Mouse (Mus musculus) monocyte, adult 5-6 weeks (primary cell): Measurements from ENCODE around the gene Krtap8-1. TPM values are rescaled to one million over a fixed set of nuclear protein-coding genes. Genes with fewer than 3 reads are reported as not detected.

Experiments
- ATAC-seq: fragments of 153-309, 156-312 bp; replicated peaks from 2 replicates; pipeline ENCODE4 v1.8.0; 2017; ENCODE audit warnings: mild to moderate bottlenecking; ENCODE audit not compliant: low TSS enrichment, insufficient number of reproducible peaks, severe bottlenecking, poor library complexity, low FRiP score
- total RNA-seq: library from RNA; stranded (forward); fragments of 200-1000, 200-491, 200-594 nt; gene quantifications from 3 replicates; pipeline ENCODE4 v1.2.3, GENCODE M21; 2017

Krtap8-1 gene
- not detected in 3 replicates for total RNA-seq

GRCm38 (mm10) chr16:89487852-89488251 is at the start of gene Krtap8-1:
TSS of gene Krtap8-1 (minus strand) at chr16:89487952.
- no peak for ATAC-seq

- ATAC-seq: no peak
Observed at GRCm38 (mm10) chr16:89537349-89537748, 49.6 kb upstream of the Krtap8-1 start.

GRCm38 (mm10) chr16:89530547-89530946 is 42.8 kb upstream of the Krtap8-1 start:
- ATAC-seq: no peak

GRCm38 (mm10) chr16:89529846-89530245 is 42.1 kb upstream of the Krtap8-1 start:
- ATAC-seq: no peak

GRCm38 (mm10) chr16:89528380-89528779 is 40.6 kb upstream of the Krtap8-1 start:
- no peak for ATAC-seq

GRCm38 (mm10) chr16:89520996-89521395 is 33.2 kb upstream of the Krtap8-1 start:
- no peak for ATAC-seq

- ATAC-seq: no peak
Observed at GRCm38 (mm10) chr16:89520555-89520954, 32.8 kb upstream of the Krtap8-1 start.

GRCm38 (mm10) chr16:89520091-89520490 is 32.3 kb upstream of the Krtap8-1 start:
- ATAC-seq: no peak

- no peak for ATAC-seq
Observed at GRCm38 (mm10) chr16:89517635-89518034, 29.9 kb upstream of the Krtap8-1 start.

GRCm38 (mm10) chr16:89513431-89513830 is 25.7 kb upstream of the Krtap8-1 start:
- no peak for ATAC-seq

GRCm38 (mm10) chr16:89508223-89508622 is 20.5 kb upstream of the Krtap8-1 start, which contains the start of gene Krtap7-1:
TSS of gene Krtap7-1 (minus strand) at chr16:89508323.
- ATAC-seq: no peak

- no peak for ATAC-seq
Observed at GRCm38 (mm10) chr16:89503571-89503970, 15.8 kb upstream of the Krtap8-1 start.

- ATAC-seq: no peak
Observed at GRCm38 (mm10) chr16:89501870-89502269, 14.1 kb upstream of the Krtap8-1 start.

- no peak for ATAC-seq
Observed at GRCm38 (mm10) chr16:89497002-89497401, 9.2 kb upstream of the Krtap8-1 start.

GRCm38 (mm10) chr16:89495394-89496153 is 7.8 kb upstream of the Krtap8-1 start:
- ATAC-seq: no peak

GRCm38 (mm10) chr16:89477679-89478314 is 10.0 kb downstream of the Krtap8-1 start:
- no peak for ATAC-seq

GRCm38 (mm10) chr16:89461189-89461588 is 26.6 kb downstream of the Krtap8-1 start:
- no peak for ATAC-seq
